Mouse (Mus musculus) urinary bladder, postnatal 25 days (tissue): ENCODE measurements around the gene Zfp52.

Source experiments
- DNase-seq: peaks from one replicate; pipeline ENCODE4 v3.0.0; 2022; ENCODE audit warnings: low spot score

Zfp52 gene

DNA sequence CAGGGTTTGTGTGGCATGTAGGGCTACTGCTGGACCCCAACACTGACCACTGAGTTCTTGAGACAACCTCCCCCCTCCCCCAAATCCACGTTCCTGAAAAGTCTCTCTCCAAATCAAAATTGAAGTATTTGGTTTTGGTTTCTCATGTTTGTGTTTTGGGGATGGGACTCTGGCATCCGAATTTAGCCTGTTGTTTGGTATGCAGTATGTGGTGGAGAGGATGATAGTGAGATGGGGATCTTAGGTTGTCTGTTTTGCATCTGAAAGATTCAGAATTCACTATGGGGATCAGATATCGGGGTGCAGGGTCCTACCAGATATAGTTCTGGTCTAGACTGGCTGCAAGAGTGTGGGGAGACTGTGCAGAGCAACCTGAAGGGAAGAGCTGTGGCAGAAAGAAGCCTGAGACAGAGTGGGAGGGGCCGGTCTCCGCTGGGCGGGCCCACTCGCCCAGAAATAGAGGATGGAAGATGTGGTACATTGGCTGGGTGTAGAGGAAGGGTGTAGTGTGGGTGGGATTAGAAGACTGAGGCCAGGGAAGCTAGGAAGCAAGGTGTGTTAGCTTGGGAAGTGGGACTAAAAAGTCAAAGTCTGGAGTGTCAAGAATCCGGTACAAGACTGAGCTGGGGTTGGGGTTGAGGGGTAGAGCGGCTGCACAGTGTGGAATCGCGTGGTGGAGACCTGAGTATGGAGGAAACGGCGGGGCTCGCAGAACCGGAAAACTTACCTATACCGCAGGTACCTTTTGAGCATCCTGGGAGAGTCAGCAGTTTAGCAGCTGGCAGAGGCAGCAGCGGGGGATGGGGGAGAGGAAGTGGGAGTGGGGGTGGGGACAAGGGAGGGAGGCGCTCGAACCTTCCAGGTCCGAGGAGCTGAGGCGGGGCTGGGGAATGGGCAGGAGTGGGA lies at the start of gene Zfp52:
Gene Zfp52, plus strand, starts transcription at position 444 of the 906 bp plus-strand sequence.
- peak; percentile 51 for DNase-seq

- peak; percentile 72 for DNase-seq
Measured at GRCm38 (mm10) chr17:21488760-21489499, 46.4 kb upstream of the Zfp52 start, which contains the start of gene Zfp53. Zfp53 (plus strand) TSS chr17:21488998.

DNA sequence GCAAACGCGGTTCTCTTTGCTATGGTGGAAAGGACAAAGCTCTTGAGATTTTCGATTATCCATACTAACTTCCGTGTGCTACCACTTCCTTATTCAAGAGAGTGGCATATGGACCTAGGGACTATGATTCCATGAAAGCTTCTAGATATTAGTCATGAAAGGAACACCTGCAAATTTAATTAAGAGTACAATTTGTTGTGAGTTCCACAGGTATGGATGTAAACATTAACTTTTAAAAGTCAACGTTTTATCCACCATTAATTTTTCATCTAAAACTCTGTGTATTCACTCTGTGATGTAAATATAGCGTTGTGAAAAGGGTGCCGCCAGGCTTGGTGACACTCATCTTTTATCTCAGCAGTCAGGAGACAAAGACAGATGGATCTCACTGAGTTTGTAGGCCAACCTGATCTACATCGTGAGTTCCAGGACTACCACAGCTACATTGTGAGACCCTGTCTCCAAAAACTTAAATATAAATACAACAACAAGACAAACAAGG lies 45.8 kb upstream of the Zfp52 start:
- DNase-seq, result no peak

GRCm38 (mm10) chr17:21501365-21501764 lies 34.0 kb upstream of the Zfp52 start:
- no peak for DNase-seq

- no peak for DNase-seq
Measured at GRCm38 (mm10) chr17:21504524-21504923, 30.8 kb upstream of the Zfp52 start.

DNA sequence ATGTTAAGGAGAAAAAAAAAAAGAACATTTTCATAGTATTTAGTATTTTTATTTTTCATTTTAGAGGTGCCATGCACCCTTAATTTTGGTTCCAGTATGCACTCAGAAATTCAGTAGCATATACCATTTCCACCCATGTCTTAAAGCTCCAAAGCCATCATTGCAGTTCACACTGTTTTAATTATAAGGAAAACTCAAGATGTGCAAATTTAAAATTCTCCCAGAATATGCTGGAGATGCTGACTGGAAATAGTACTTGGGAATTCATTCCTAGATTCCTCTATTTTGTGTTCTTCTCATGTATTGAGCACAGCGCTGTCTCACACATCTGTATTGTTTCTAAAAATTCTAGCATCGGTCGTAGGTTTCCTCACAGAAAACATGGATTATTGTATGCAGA lies 29.1 kb upstream of the Zfp52 start:
- DNase-seq, result no peak

GRCm38 (mm10) chr17:21509756-21510155 lies 25.6 kb upstream of the Zfp52 start:
- DNase-seq, result no peak

GRCm38 (mm10) chr17:21515403-21516105 lies 19.8 kb upstream of the Zfp52 start:
- peak; percentile 21 for DNase-seq

GRCm38 (mm10) chr17:21516201-21517129 lies 18.9 kb upstream of the Zfp52 start:
- DNase-seq, result peak; percentile 56

DNA sequence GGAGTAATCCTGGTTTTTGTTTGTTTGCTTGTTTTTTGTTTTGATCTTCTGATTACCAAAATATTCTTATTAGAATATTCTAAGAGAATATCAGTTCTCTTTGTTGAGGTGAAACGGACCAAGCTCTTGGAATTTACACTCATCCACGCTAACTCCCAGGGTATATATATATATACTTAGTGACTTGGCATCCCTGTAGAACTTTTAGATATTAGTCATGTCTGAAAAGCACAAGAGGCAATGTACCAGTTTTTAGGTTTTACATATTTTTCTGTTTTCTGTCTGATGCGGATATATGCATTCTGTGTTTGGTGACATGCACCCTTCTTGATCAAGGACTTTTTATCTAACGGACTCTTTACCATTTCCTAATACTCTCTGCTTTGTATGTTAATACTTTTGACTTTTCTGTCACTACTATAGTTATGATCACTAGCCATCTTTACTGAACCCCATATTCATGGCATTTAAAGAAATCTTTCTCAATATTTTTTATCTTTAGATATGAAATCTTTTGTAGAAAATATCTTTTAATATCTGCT lies 18.1 kb upstream of the Zfp52 start:
- DNase-seq, result no peak

GRCm38 (mm10) chr17:21526270-21526669 lies 9.1 kb upstream of the Zfp52 start:
- DNase-seq, result no peak

- DNase-seq, result no peak
Measured at GRCm38 (mm10) chr17:21530645-21531330, 4.6 kb upstream of the Zfp52 start.

DNA sequence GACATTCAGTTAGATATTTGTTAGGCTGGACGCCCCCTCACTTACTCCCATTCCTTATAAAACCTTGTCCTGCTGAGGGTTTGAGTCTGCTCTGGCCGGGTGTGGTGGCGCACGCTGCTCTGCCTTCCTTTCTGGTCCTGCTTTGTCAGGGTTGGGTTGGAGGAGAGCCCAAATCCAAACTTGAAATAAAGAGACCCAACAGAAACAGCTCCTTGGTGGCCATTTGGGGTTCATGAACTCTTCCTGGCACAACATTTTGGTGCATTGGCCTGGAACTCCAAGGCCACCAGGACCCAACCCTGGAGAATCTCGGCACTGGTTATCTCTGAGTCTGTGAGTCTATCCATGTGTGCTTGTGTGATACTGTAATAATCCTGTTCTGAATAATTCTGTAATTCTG lies 3.7 kb upstream of the Zfp52 start:
- DNase-seq, result peak; percentile 19

GRCm38 (mm10) chr17:21532101-21532951 lies 3.0 kb upstream of the Zfp52 start:
- peak; percentile 67 for DNase-seq

DNA sequence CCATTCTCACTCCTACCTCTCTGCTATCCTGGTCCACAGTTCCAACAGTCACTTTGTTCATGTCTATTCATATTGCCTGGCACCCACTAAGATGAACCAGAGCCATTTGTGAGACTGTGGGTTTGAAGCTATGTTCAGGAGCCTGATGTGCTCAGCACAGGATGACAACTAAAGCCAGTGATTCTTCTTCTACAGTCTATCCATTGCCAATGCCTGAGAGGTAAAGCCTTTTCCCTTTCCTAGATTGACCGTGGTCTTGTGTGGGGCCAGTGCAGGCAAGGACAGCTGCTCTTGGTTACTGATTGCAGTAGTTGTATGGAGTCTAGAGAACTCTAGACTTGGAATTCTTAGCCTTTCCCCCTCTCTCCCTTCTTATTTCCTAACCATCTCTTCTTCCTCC lies 1.4 kb upstream of the Zfp52 start:
- DNase-seq, result no peak

- DNase-seq, result no peak
Measured at GRCm38 (mm10) chr17:21534460-21535095, 761 bp upstream of the Zfp52 start.

GRCm38 (mm10) chr17:21536096-21536495 lies 757 bp downstream of the Zfp52 start:
- DNase-seq, result no peak

DNA sequence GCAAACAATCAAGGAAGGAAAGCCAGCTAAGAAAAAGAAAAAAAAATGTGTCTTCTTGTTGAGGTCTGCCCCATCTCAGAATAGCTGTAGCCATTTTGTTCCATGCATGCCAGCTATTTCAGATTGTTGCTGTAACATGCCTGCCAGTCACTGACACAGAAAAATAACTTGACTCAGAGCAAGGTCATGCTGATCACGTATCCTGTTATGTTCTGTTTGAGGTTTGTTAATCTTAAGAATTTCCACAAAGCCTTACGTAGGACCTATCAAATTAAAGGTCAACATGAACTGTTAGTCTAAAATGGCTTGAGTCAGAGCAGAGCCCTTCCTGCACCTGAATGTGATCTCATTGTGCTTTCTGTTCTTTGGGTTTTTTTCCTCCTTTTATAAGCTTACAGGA lies 1.3 kb downstream of the Zfp52 start:
- no peak for DNase-seq

GRCm38 (mm10) chr17:21557831-21558230 lies 22.5 kb downstream of the Zfp52 start:
- DNase-seq, result no peak
